12 mouse cellular contexts compared by ENCODE assay signal in genomic region chr8:126540298-126540697, GRCm38 (mm10). TPM values are rescaled to one million over a fixed set of nuclear protein-coding genes. Genes with fewer than 3 reads are reported as not detected.
DNase-seq lines count a peak whose midpoint lies in the region; ATAC-seq lines count a peak whose summit lies in the region.
"Had no signal": no experiment of that assay in that cellular context is flagged by ENCODE, and none has a peak within 500 bp of the region (broad histone marks: within the 10 kb centered on the region; RNA-seq: fewer than 3 reads in every experiment).

No protein-coding gene starts in this region.

- no peaks in the 10 kb centered on the region for H3K27me3 ChIP-seq in heart, embryonic 16.5 days (ENCODE audit: control insufficient read depth, insufficient read depth, low read length)
- no peaks in the 10 kb centered on the region for H3K27me3 ChIP-seq in heart, embryonic 11.5 days (ENCODE audit: control insufficient read depth, insufficient read depth, low read length)
- no peaks in the 10 kb centered on the region for H3K27me3 ChIP-seq in midbrain, embryonic 14.5 days (ENCODE audit: control insufficient read depth, insufficient read depth, low read length)
- H3K27me3 ChIP-seq: intestine, embryonic 15.5 days had no signal

- no peak overlapping the region for H3K4me3 ChIP-seq in heart, embryonic 16.5 days (ENCODE audit: low read length)
- H3K4me3 ChIP-seq in heart, embryonic 11.5 days (ENCODE audit: low read depth, low read length), result no peak overlapping the region
- no peak overlapping the region for H3K4me3 ChIP-seq in midbrain, embryonic 14.5 days (replicated peaks; ENCODE audit: low read depth, low read length)
- H3K4me3 ChIP-seq: intestine, embryonic 15.5 days; liver, embryonic 12.5 days had no signal

- no peak overlapping the region for H3K9ac ChIP-seq in heart, embryonic 16.5 days (ENCODE audit: low read length)
- no peak overlapping the region for H3K9ac ChIP-seq in heart, embryonic 11.5 days (ENCODE audit: low read depth, low read length)
- H3K9ac ChIP-seq in midbrain, embryonic 14.5 days (replicated peaks; ENCODE audit: low read length), result no peak overlapping the region
- H3K9ac ChIP-seq: intestine, embryonic 15.5 days; liver, embryonic 12.5 days had no signal

- no peak overlapping the region for H3K4me2 ChIP-seq in heart, embryonic 16.5 days (ENCODE audit: low read depth, low read length)
- no peak overlapping the region for H3K4me2 ChIP-seq in heart, embryonic 11.5 days
- H3K4me2 ChIP-seq in midbrain, embryonic 14.5 days (ENCODE audit: low read length), result no peak overlapping the region
- H3K4me2 ChIP-seq: intestine, embryonic 15.5 days; liver, embryonic 12.5 days had no signal

- WGBS in heart, embryonic 16.5 days, result 87% methylated on average over 5 of the region's 5 CpGs
- 79% methylated on average over 5 of the region's 5 CpGs for WGBS in heart, embryonic 11.5 days (ENCODE audit: insufficient replicate concordance)
- WGBS in midbrain, embryonic 14.5 days, result 92% methylated on average over 5 of the region's 5 CpGs

- no peak for ATAC-seq in heart, embryonic 16.5 days (replicated peaks; ENCODE audit: extremely low read depth, insufficient read depth, low FRiP score)
- no peak for ATAC-seq in heart, embryonic 11.5 days (replicated peaks; ENCODE audit: insufficient number of reproducible peaks, low FRiP score, low TSS enrichment)
- no peak for ATAC-seq in midbrain, embryonic 14.5 days (ENCODE audit: low FRiP score, low TSS enrichment)
- ATAC-seq: liver, embryonic 12.5 days had no signal

- H3K27ac ChIP-seq in heart, embryonic 16.5 days (ENCODE audit: low read length), result peak overlapping the region; percentile 58
- H3K27ac ChIP-seq in heart, embryonic 11.5 days (ENCODE audit: low read depth, low read length), result no peak overlapping the region
- peak overlapping the region; percentile 96 for H3K27ac ChIP-seq in midbrain, embryonic 14.5 days (replicated peaks; ENCODE audit: low read depth, low read length)
- H3K27ac ChIP-seq: liver, embryonic 12.5 days; macrophage had no signal

- no peaks in the 10 kb centered on the region for H3K36me3 ChIP-seq in heart, embryonic 16.5 days (ENCODE audit: control insufficient read depth, insufficient read depth)
- H3K36me3 ChIP-seq in heart, embryonic 11.5 days (ENCODE audit: control insufficient read depth, insufficient read depth, low read length), result no peaks in the 10 kb centered on the region
- H3K36me3 ChIP-seq in midbrain, embryonic 14.5 days (ENCODE audit: control insufficient read depth, insufficient read depth, low read length), result no peaks in the 10 kb centered on the region
- H3K36me3 ChIP-seq: intestine, embryonic 15.5 days; liver, embryonic 12.5 days had no signal

- DNase-seq in adrenal gland, postnatal 14 days, result peak; percentile 50
- no peak for DNase-seq in adrenal gland, adult 8-10 months
- DNase-seq in 3T3-L1 (ENCODE audit: low read depth, low spot score), result peak; percentile 79
- no peak for DNase-seq in midbrain, embryonic 14.5 days
- DNase-seq in right cerebral cortex, postnatal 25 days, result no peak
- DNase-seq in retina, embryonic 14.5 days (ENCODE audit: low spot score), result no peak
- DNase-seq: spleen, adult 18-20 months had no signal

- peaks cover 56% of the 10 kb centered on the region for H3K4me1 ChIP-seq in heart, embryonic 16.5 days (ENCODE audit: control insufficient read depth, insufficient read depth, low read length)
- peaks cover 55% of the 10 kb centered on the region for H3K4me1 ChIP-seq in heart, embryonic 11.5 days (ENCODE audit: control insufficient read depth, insufficient read depth, low read length)
- H3K4me1 ChIP-seq in midbrain, embryonic 14.5 days (ENCODE audit: control insufficient read depth, insufficient read depth, low read length), result peaks cover 47% of the 10 kb centered on the region

- no peaks in the 10 kb centered on the region for H3K9me3 ChIP-seq in heart, embryonic 16.5 days (replicated peaks; ENCODE audit: control insufficient read depth, low read length)
- no peaks in the 10 kb centered on the region for H3K9me3 ChIP-seq in heart, embryonic 11.5 days (replicated peaks; ENCODE audit: control insufficient read depth, low read length)
- no peaks in the 10 kb centered on the region for H3K9me3 ChIP-seq in midbrain, embryonic 14.5 days (ENCODE audit: control insufficient read depth, low read length)
- H3K9me3 ChIP-seq: intestine, embryonic 15.5 days; liver, embryonic 12.5 days had no signal

RNA-seq across cellular contexts. Expression of gene Irf2bp2, which starts 53.5 kb away (rescaled TPM):
- total RNA-seq in adrenal gland, postnatal 14 days (2021), result 97.2 and 105 TPM in 2 replicates
- total RNA-seq in adrenal gland, adult 8-10 months (2022), result 100 to 1,000 TPM in 2 of 4 experiments, 10 to 100 TPM in 2; 74.4 to 129 (median 98.9) TPM
- polyA plus RNA-seq in heart, embryonic 16.5 days (2015; fragmentation: Nextera tagmentation; extraction: Ambion mirVana), result 9.1 and 9.8 TPM in 2 replicates
- 5.9 and 6.5 TPM in 2 replicates for polyA plus RNA-seq in heart, embryonic 11.5 days (2014; fragmentation: Nextera tagmentation; extraction: Ambion mirVana)
- 7.8 and 9.8 TPM in 2 replicates for polyA plus RNA-seq in midbrain, embryonic 14.5 days (2014; fragmentation: Nextera tagmentation; extraction: Ambion mirVana)

Comparison
In these comparisons a context has a peak if more than half of its experiments do, and no peak if none do; other contexts are left out.
1. DNase-seq: peak in adrenal gland, postnatal 14 days (single experiment) and 3T3-L1 (single experiment); none in adrenal gland, adult 8-10 months (single experiment), midbrain, embryonic 14.5 days (single experiment), right cerebral cortex, postnatal 25 days (single experiment) and retina, embryonic 14.5 days (single experiment).